Mouse (Mus musculus) erythroblast, embryonic 14.5 days (primary cell): ENCODE results near the gene Gpr137b.
"Not testable (repeated sequence)": the region's sequence is repeated elsewhere in the genome, so short reads cannot be mapped to it uniquely, and the experiment has no call there.

Experiments
- GATA1 ChIP-seq: IDR thresholded peaks from 2 replicates; pipeline ENCODE4 v1.6.1; 2012; ENCODE audit warnings: low read length, inconsistent platforms, mixed read lengths
- TAL1 ChIP-seq: IDR thresholded peaks from 3 replicates; pipeline ENCODE4 v1.6.1; 2012; ENCODE audit warnings: low read length, inconsistent platforms, mixed read lengths

GRCm38 (mm10) chr13:13371436-13371835, 22.4 kb downstream of the Gpr137b start:
- TF ChIP-seq GATA1, TAL1: not testable (repeated sequence)
